Mouse (Mus musculus) left cerebral cortex, adult 11 months (tissue): ENCODE measurements at regions not wholly inside any gene's neighbourhood (a gene's known extent, or its start where the extent isn't known, plus 50 kb on each side); places are given as distances from the start of the nearest gene placed in this dataset.

ENCODE experiments used
- DNase-seq: peaks from one replicate; pipeline ENCODE4 v3.0.0; 2022; ENCODE audit warnings: low spot score

- DNase-seq, result no peak
Observed at GRCm38 (mm10) chr6:140300470-140301145, 123.2 kb upstream of the Plekha5 start.

- no peak for DNase-seq
Observed at GRCm38 (mm10) chr6:140299653-140300052, 124.2 kb upstream of the Plekha5 start.

GRCm38 (mm10) chr6:140297969-140298554, 125.8 kb upstream of the Plekha5 start:
- DNase-seq, result no peak

GRCm38 (mm10) chr6:140297561-140297960, 126.3 kb upstream of the Plekha5 start:
- DNase-seq, result no peak

GRCm38 (mm10) chr6:140290109-140290508, 133.7 kb upstream of the Plekha5 start:
- DNase-seq, result no peak

GRCm38 (mm10) chr6:140288799-140289198, 135.1 kb upstream of the Plekha5 start:
- no peak for DNase-seq

GRCm38 (mm10) chr6:140282285-140282577, 141.6 kb upstream of the Plekha5 start:
- DNase-seq, result no peak

GRCm38 (mm10) chr6:140281488-140282284, 142.2 kb upstream of the Plekha5 start:
- no peak for DNase-seq

GRCm38 (mm10) chr6:140280817-140281475, 142.9 kb upstream of the Plekha5 start:
- no peak for DNase-seq

GRCm38 (mm10) chr6:140279736-140280370, 144.0 kb upstream of the Plekha5 start:
- DNase-seq, result no peak

GRCm38 (mm10) chr6:140278750-140279149, 145.1 kb upstream of the Plekha5 start:
- DNase-seq, result no peak

- DNase-seq, result no peak
Observed at GRCm38 (mm10) chr6:140270592-140270991, 153.3 kb upstream of the Plekha5 start.

GRCm38 (mm10) chr6:140268315-140269070, 155.4 kb upstream of the Plekha5 start:
- DNase-seq, result no peak

- no peak for DNase-seq
Observed at GRCm38 (mm10) chr6:140263920-140264319, 159.9 kb upstream of the Plekha5 start.

- no peak for DNase-seq
Observed at GRCm38 (mm10) chr6:140261813-140262212, 162.0 kb upstream of the Plekha5 start.

GRCm38 (mm10) chr6:140258761-140259160, 165.1 kb upstream of the Plekha5 start:
- no peak for DNase-seq

- no peak for DNase-seq
Observed at GRCm38 (mm10) chr6:140258101-140258500, 165.8 kb upstream of the Plekha5 start.

GRCm38 (mm10) chr6:140251527-140251926, 172.3 kb upstream of the Plekha5 start:
- DNase-seq, result no peak

GRCm38 (mm10) chr6:140243411-140244151, 180.3 kb upstream of the Plekha5 start:
- DNase-seq, result no peak

GRCm38 (mm10) chr6:140239356-140239755, 184.5 kb upstream of the Plekha5 start:
- no peak for DNase-seq

GRCm38 (mm10) chr6:140231537-140231936, 190.3 kb upstream of the Plcz1 start:
- no peak for DNase-seq
